Comparison of ENCODE assay signal across 8 mouse cellular contexts in the genomic region with DNA sequence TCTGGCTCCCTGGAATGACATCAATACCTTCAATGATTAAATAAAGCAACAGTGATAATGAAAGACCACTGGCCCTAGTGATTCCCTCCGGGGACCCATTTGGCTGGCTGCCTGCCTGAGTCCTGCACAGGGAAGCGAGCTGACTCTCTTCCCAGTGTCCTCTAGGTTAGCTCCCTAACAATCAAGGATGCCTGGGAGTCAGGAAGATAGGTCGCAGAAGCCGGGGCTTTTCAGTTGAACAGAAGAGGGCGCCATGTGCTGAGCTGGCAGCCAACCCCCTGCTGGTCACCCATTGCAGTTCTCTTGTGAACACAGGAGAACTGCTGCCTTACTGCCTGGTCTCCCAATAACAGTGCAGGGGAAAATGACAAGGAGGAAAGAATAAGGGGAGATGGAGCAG.
DNase-seq lines count a peak whose midpoint lies in the region; ATAC-seq and TF ChIP-seq lines count a peak whose summit lies in the region.

No protein-coding gene starts in this region.

- H3K27ac ChIP-seq in liver, embryonic 12.5 days: no peak overlapping the region
- H3K27ac ChIP-seq in bone marrow macrophage, adult 2 months (ENCODE audit: insufficient read depth, low read depth, low read length): no peak overlapping the region
- H3K27ac ChIP-seq in forebrain, postnatal 0 days (ENCODE audit: low read depth, low read length): no peak overlapping the region
- H3K27ac ChIP-seq in intestine, embryonic 14.5 days (ENCODE audit: low read depth): no peak overlapping the region
- H3K27ac ChIP-seq in neural tube, embryonic 11.5 days (ENCODE audit: low read depth, low read length): no peak overlapping the region

- H3K9me3 ChIP-seq in liver, embryonic 12.5 days (replicated peaks): no peaks in the 10 kb centered on the region
- H3K9me3 ChIP-seq in forebrain, postnatal 0 days (ENCODE audit: low read length): no peaks in the 10 kb centered on the region
- no peaks in the 10 kb centered on the region for H3K9me3 ChIP-seq in intestine, embryonic 14.5 days (ENCODE audit: control insufficient read depth, low read length)
- no peaks in the 10 kb centered on the region for H3K9me3 ChIP-seq in neural tube, embryonic 11.5 days (ENCODE audit: control insufficient read depth, low read length)

- TF ChIP-seq CTCF in bone marrow macrophage, adult 2 months (IDR thresholded peaks at IDR 0.05; ENCODE audit: low read depth, low read length): peak; percentile 85
- peak; percentile 74 for TF ChIP-seq CTCF in forebrain, postnatal 0 days (IDR thresholded peaks at IDR 0.05; ENCODE audit: low read depth)

- intact Hi-C loops in left cerebral cortex, postnatal 36 days (cut with DNase I): loop anchor here (5.0 to 10.0 kb wide), 2 partner anchors 75 to 242 kb away; no protein-coding TSS in a partner anchor

- DNase-seq in liver: peak; percentile 43
- peak; percentile 30 for DNase-seq in forebrain, postnatal 0 days
- DNase-seq in intestine, embryonic 14.5 days (ENCODE audit: low spot score): peak; percentile 60
- peak; percentile 30 to 43 for DNase-seq in left cerebral cortex, postnatal 36 days (ENCODE audit: low spot score in 2 of 2)
- peak; percentile 63 for DNase-seq in neural tube, embryonic 11.5 days (ENCODE audit: low spot score)
- DNase-seq in thymus, postnatal 25 days: peak; percentile 58

- no peaks in the 10 kb centered on the region for H3K27me3 ChIP-seq in liver, embryonic 12.5 days (replicated peaks)
- H3K27me3 ChIP-seq in forebrain, postnatal 0 days (ENCODE audit: insufficient read depth, low read length): no peaks in the 10 kb centered on the region
- H3K27me3 ChIP-seq in intestine, embryonic 14.5 days (replicated peaks; ENCODE audit: control insufficient read depth, insufficient read depth, low read length): no peaks in the 10 kb centered on the region
- H3K27me3 ChIP-seq in neural tube, embryonic 11.5 days (ENCODE audit: control insufficient read depth, insufficient read depth, low read length): no peaks in the 10 kb centered on the region

- no peak overlapping the region for H3K4me2 ChIP-seq in liver, embryonic 12.5 days
- H3K4me2 ChIP-seq in forebrain, postnatal 0 days (ENCODE audit: low read depth): no peak overlapping the region
- H3K4me2 ChIP-seq in intestine, embryonic 14.5 days (ENCODE audit: low read length): no peak overlapping the region
- no peak overlapping the region for H3K4me2 ChIP-seq in neural tube, embryonic 11.5 days (ENCODE audit: low read depth)

- H3K9ac ChIP-seq in liver, embryonic 12.5 days: no peak overlapping the region
- no peak overlapping the region for H3K9ac ChIP-seq in forebrain, postnatal 0 days
- no peak overlapping the region for H3K9ac ChIP-seq in intestine, embryonic 14.5 days (ENCODE audit: low read length)
- no peak overlapping the region for H3K9ac ChIP-seq in neural tube, embryonic 11.5 days (ENCODE audit: low read length)

- ATAC-seq in liver, embryonic 12.5 days: no peak
- peak; percentile 34; the same call in 1 of the 2 replicates for ATAC-seq in forebrain, postnatal 0 days
- no peak for ATAC-seq in intestine, embryonic 14.5 days (replicated peaks; ENCODE audit: low FRiP score, low TSS enrichment, low read depth)
- no peak for ATAC-seq in neural tube, embryonic 11.5 days (ENCODE audit: insufficient read depth, low FRiP score, low TSS enrichment)

- peaks cover 5% of the 10 kb centered on the region; the same call in 1 of the 2 replicates for H3K4me1 ChIP-seq in liver, embryonic 12.5 days
- H3K4me1 ChIP-seq in bone marrow macrophage, adult 2 months (ENCODE audit: control insufficient read depth, insufficient read depth, low read length): no peaks in the 10 kb centered on the region
- H3K4me1 ChIP-seq in forebrain, postnatal 0 days (ENCODE audit: insufficient read depth): no peaks in the 10 kb centered on the region; the same call in 1 of the 2 replicates
- H3K4me1 ChIP-seq in intestine, embryonic 14.5 days (replicated peaks; ENCODE audit: control insufficient read depth, insufficient read depth, low read length): no peaks in the 10 kb centered on the region
- H3K4me1 ChIP-seq in neural tube, embryonic 11.5 days (ENCODE audit: control insufficient read depth, insufficient read depth, low read length): peaks cover 9% of the 10 kb centered on the region

- WGBS in liver, embryonic 12.5 days (ENCODE audit: insufficient replicate concordance): 17% methylated on average over 5 of the region's 5 CpGs
- WGBS in forebrain, postnatal 0 days: 8% methylated on average over 5 of the region's 5 CpGs
- WGBS in intestine, embryonic 14.5 days: 21% methylated on average over 5 of the region's 5 CpGs
- WGBS in neural tube, embryonic 11.5 days: 15% methylated on average over 5 of the region's 5 CpGs

- no peaks in the 10 kb centered on the region for H3K36me3 ChIP-seq in liver, embryonic 12.5 days
- no peaks in the 10 kb centered on the region for H3K36me3 ChIP-seq in forebrain, postnatal 0 days (ENCODE audit: insufficient read depth)
- no peaks in the 10 kb centered on the region for H3K36me3 ChIP-seq in intestine, embryonic 14.5 days (ENCODE audit: control insufficient read depth, insufficient read depth, low read length)
- H3K36me3 ChIP-seq in neural tube, embryonic 11.5 days (ENCODE audit: control insufficient read depth, insufficient read depth, low read length): no peaks in the 10 kb centered on the region

- TF ChIP-seq POLR2A in bone marrow macrophage, adult 2 months (IDR thresholded peaks at IDR 0.05; ENCODE audit: borderline replicate concordance, low read depth, low read length): no peak

- H3K4me3 ChIP-seq in liver, embryonic 12.5 days: no peak overlapping the region
- no peak overlapping the region for H3K4me3 ChIP-seq in bone marrow macrophage, adult 2 months (ENCODE audit: insufficient read depth, low read length)
- no peak overlapping the region for H3K4me3 ChIP-seq in forebrain, postnatal 0 days (ENCODE audit: low read depth, low read length)
- H3K4me3 ChIP-seq in intestine, embryonic 14.5 days (ENCODE audit: low read depth, low read length): no peak overlapping the region
- no peak overlapping the region for H3K4me3 ChIP-seq in neural tube, embryonic 11.5 days (ENCODE audit: low read depth, low read length)
